Mouse (Mus musculus): ENCODE measurements at regions not wholly inside any gene's neighbourhood (a gene's known extent, or its start where the extent isn't known, plus 50 kb on each side); places are given as distances from the start of the nearest gene placed in this dataset.
A peak's percentile ranks its signal among the peaks of the same experiment; 100 is the strongest.

DNA sequence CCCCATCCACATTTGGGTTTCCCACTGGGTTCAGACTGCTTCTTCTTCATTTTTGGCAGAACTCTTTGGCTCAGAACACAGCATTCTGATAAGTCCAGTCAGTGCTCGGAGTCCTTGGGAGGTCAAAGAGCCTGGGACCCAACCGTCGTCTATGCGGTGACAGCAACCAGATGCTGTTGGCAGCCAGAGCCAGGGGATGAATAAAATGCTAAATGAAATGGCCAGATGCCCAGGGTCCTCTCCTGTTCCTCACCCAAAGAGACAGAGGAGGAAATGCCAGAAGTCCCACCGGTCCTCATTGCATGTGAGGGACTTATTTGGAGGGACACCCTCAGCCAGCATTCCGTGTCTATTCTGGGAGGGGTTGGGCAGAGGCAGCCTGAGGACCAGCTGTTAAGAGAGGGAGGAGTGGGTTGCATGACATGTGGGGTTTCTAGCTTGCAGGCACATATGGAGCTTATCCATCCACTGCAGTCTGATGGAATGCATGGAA, 801.2 kb upstream of the Lrrc6 start:
- peak; percentile 5 to 12 for DNase-seq (ENCODE audit: low spot score in 2 of 2)

GRCm38 (mm10) chr15:67301024-67301423, 800.3 kb upstream of the Lrrc6 start:
- DNase-seq (ENCODE audit: low spot score in 2 of 2) = no peak

GRCm38 (mm10) chr15:67294797-67295196, 794.1 kb upstream of the Lrrc6 start:
- no peak for DNase-seq (ENCODE audit: low spot score in 2 of 2)

- DNase-seq (ENCODE audit: low spot score in 2 of 2) = no peak
These were observed 789.0 kb upstream of the Lrrc6 start for GRCm38 (mm10) chr15:67289749-67290148.

GRCm38 (mm10) chr15:67284941-67285340, 784.2 kb upstream of the Lrrc6 start:
- DNase-seq (ENCODE audit: low spot score in 2 of 2) = no peak

- no peak for DNase-seq (ENCODE audit: low spot score in 2 of 2)
These were observed 782.7 kb upstream of the Lrrc6 start for GRCm38 (mm10) chr15:67283275-67283972.

GRCm38 (mm10) chr15:67278869-67279268, 778.2 kb upstream of the Lrrc6 start:
- no peak for DNase-seq (ENCODE audit: low spot score in 2 of 2)

GRCm38 (mm10) chr15:67275058-67275457, 774.3 kb upstream of the Lrrc6 start:
- DNase-seq (ENCODE audit: low spot score in 2 of 2) = no peak

GRCm38 (mm10) chr15:67272397-67272796, 771.7 kb upstream of the Lrrc6 start:
- DNase-seq (ENCODE audit: low spot score in 2 of 2) = no peak

- no peak for DNase-seq (ENCODE audit: low spot score in 2 of 2)
These were observed 763.0 kb upstream of the Lrrc6 start for GRCm38 (mm10) chr15:67263723-67264122.

- no peak for DNase-seq (ENCODE audit: low spot score in 2 of 2)
These were observed 762.6 kb upstream of the Lrrc6 start for GRCm38 (mm10) chr15:67263313-67263712.

DNA sequence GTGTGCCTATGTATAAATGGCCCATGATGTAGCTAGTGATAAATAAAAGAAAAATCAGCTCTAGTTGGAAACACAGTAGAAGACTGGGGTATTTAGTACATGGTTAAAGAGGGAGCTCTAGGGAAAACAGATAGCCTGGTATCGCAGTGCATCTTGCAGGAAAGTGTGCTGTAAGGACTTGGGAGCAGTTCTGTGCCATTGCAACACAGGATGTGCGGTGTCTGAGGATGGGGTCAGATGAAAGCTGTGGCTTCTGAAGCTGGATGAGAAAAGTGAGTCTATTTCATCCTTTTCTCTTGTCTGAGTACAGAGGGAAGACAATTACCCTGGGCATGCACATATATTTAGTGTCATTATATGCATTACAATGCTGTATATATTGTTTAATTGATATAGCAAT, 761.6 kb upstream of the Lrrc6 start:
- DNase-seq (ENCODE audit: low spot score in 2 of 2) = no peak

- no peak for DNase-seq (ENCODE audit: low spot score in 2 of 2)
These were observed 760.0 kb upstream of the Lrrc6 start for GRCm38 (mm10) chr15:67260666-67261065.

DNA sequence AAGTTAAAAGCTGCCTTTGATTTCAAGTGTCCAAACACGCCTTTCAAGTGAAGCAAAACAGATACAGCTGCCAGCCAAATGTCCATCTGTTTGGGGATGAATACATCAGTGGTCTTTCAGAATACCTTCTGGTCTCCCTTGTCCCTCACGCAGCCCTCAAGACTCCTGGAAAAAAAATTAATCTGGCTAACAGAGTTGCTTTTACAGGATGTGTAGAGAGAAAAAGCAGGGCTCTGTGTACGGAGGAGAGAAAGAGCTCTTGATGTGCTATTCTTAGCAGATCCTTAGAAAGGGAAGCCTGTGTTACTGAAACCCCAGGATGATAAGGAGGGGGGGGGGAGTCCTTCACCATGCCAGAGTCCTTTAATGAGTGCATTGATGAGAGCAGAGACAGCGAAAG, 748.4 kb upstream of the Lrrc6 start:
- no peak for DNase-seq (ENCODE audit: low spot score in 2 of 2)

DNA sequence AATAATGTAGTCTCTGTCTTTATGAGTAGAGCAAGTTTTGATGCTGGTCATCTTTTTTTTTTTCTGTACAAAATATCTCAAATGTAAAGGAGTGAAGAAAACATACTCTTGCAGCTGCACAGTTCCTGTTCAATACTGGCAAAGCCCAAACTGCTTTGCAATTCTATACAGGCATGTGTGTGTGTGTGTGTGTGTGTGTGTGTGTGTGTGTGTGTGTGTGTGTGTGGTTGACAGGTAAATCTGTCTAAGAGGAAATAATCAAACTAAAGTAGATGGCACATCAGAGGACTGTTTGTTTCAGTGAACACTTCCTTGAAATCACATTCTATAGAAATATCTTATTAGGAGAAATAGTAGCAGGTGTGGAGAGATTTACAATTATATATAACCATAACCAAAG, 747.8 kb upstream of the Lrrc6 start:
- DNase-seq (ENCODE audit: low spot score in 2 of 2) = no peak

GRCm38 (mm10) chr15:67245658-67246268, 745.1 kb upstream of the Lrrc6 start:
- DNase-seq (ENCODE audit: low spot score in 2 of 2) = no peak

DNA sequence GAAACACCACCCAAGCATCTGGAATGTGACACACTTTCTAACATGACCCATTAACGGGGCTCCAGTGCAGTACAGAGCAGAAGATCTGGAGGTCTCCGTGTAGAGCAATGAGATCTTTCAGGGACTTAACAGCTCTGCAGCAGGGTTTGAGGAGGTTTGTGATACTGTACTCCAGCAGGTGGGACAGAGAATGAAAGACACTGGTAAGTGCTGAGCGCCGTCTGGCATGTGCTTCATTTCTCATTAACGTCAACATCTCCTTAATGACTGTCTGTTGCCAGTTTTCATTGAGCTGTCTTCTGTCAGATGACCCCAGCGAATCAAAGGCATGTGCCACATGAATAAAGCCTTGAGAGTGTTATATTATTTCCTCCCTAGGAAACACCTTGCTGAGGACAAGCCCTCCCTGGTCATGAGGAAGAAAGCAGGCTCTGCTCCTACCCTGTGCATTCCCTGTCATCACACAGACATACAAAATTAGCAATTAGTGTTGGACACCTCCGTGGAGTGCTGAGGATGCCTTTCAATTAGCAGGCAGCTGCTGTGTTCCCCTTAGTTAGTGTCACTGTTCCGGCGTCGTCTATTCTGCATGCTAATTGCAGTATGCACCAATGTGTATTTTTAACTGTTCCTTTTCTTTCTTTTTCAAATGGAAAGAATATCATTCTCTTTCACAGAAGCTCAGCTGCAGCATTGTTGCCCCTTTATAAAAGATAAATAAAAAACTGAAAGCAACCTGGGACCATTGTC, 744.4 kb upstream of the Lrrc6 start:
- no peak for DNase-seq (ENCODE audit: low spot score in 2 of 2)

GRCm38 (mm10) chr15:67235107-67235785, 734.5 kb upstream of the Lrrc6 start:
- DNase-seq (ENCODE audit: low spot score in 2 of 2) = no peak

- DNase-seq (ENCODE audit: low spot score in 2 of 2) = no peak
These were observed 728.6 kb upstream of the Lrrc6 start for GRCm38 (mm10) chr15:67229359-67229758.

GRCm38 (mm10) chr15:67228633-67229032, 727.9 kb upstream of the Lrrc6 start:
- DNase-seq (ENCODE audit: low spot score in 2 of 2) = no peak

DNA sequence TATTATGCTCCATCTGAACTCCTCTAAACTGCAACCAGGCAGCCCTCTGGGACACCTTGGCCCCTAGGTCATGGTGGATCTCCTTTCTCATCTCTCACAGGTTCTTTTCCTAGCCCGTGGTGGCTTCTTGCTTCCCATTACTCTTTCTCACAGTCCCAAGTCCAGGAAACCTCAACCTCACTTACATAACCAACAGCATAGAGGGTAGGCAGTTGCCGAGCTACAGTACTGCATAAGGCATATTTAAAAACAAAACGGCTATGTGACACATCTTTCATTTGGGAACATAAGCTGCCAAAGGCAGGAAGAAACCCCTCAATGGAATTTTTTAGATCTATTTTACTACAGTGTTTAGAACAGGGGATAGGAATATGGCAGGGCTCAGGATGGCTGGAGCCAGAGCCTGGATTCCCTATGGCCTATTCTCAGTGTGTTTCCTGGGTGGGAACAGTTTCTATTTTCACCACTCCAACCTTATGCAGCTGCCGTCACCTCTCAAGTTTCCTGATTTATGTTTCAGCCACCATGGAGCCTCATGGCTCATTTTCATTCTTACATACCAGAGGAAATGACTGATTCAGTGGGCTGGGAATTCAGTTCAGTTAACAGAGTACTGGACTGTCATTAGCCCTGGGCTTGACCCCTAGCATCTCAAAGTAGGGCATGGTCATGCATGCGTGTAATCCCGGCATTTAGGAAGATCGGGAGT, 726.9 kb upstream of the Lrrc6 start:
- peak; percentile 6 to 22 for DNase-seq (ENCODE audit: low spot score in 2 of 2)
